Mouse (Mus musculus) heart, postnatal 10 days (tissue): Measurements from ENCODE around the gene Itprip. TPM values are rescaled to one million over a fixed set of nuclear protein-coding genes. Genes with fewer than 3 reads are reported as not detected.

ENCODE experiments used
- DNase-seq, 2 experiments: peaks; one replicate each; pipeline ENCODE4 v3.0.0; 2021
- intact Hi-C: fragments of 180-260 bp; cut with DNase I; formaldehyde crosslinking; loops from one replicate; pipeline ENCODE4 v1.15.1; 2025
- total RNA-seq, 2 experiments: library from RNA; stranded (reverse); gene quantifications; 2 replicates each; pipeline ENCODE4 v1.2.3; 2021

Itprip gene
- total RNA-seq, 2 experiments from 2014 or later, result 11.1 to 13.3 TPM

DNA sequence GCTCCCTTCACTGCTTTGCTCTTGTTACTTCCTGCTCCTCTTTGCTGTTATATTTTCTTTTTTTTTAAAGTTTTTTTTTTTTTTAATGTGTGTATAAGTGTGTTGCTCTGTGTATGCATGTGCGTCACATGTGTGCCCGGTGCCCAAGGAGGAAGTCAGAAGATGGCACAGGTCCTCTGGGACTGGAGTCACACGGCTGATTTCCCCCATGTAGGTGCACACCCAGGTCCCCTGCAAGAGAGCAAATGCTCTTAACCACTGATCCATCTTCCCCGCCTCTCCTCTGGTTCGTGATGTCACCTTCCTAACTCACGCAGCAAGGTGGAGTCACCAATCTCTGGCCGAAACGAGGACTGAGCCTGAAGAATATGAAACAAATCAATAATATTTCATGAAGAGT lies 31.1 kb downstream of the Itprip start:
- DNase-seq, result no peak

DNA sequence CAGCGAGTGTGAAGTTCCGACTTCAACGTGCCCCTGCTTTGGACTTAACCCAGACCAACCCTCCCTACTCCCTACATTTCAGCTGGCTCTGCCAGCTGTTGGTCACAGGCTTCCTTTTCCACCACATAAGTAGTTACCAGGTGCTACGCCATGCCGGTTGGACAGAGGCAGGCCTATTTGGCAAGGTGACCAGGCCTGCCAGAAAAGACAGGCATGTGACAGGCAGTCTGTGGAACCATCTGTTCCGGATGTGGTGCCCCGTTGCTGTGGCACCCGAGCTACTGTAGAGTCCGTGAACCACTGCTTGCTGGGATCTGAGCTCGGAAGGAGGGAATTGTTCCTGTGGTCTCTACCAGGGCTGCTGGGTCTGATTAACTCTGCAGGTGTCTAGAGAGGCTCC lies 31.7 kb downstream of the Itprip start:
- intact Hi-C loops, result loop anchor here (2.0 kb wide), 1 partner anchor 31 kb away; the partner anchor contains the start of genes Cfap43 and Itprip
- DNase-seq, result peak; percentile 48 to 62

More for the DNA sequence above, 31.1 kb downstream of the Itprip start:
- intact Hi-C loops, result no loop called here

DNA sequence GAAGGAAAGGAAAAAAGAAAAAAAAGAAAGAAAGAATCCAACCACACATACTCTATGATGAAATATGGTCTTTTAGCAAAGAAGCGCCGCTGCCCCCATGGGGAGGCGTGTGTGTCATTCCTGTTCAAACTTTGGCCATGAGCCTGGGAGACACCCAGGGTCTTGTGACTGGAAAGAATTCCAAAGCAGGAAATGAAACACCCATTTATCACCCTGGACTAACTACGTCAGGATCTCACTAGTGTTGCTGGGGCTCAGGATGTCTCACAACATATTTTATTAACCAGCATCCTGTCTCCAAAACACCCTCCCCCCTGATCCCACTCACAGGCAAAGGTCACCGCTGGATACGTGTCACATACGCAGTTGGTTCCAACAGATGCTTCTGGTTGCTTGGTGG lies 32.5 kb downstream of the Itprip start:
- peak; percentile 67 to 68 for DNase-seq
- intact Hi-C loops, result loop anchor here (2.0 kb wide), 1 partner anchor 32 kb away; the partner anchor contains the start of genes Cfap43 and Itprip

GRCm38 (mm10) chr19:47885886-47886285 lies 33.2 kb downstream of the Itprip start:
- intact Hi-C loops, result loop anchor here (2.0 kb wide), 1 partner anchor 33 kb away; the partner anchor contains the start of genes Cfap43 and Itprip
- DNase-seq, result no peak

DNA sequence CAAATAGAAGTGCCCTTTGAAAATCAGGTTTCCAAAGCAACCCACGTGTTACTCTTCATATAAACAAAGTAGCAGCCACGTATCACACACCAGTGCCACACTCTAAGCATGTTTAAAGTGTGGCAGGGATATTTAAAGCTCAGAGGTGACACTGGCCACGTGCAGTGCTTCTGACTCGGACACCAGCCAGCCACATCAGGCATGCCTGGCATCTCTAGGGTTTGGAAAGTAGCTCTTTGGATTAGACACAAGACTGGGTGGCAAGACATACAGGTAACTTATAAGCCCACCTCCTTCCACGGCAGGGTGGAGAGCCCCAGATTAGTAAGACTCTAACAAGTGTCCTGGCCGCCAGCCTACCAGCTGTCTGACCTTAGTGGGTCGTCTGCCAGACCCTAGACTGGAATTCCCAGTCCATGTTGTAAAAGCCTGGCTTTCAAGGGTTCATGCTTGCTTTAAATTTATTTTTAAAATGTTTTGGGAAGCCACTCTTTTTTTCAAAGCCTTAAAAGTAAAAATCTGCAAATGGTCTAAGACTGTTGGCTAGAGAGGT lies 33.8 kb downstream of the Itprip start:
- DNase-seq, result peak; percentile 79
- intact Hi-C loops, result no loop called here

GRCm38 (mm10) chr19:47884296-47885085 lies 34.6 kb downstream of the Itprip start:
- intact Hi-C loops, result no loop called here
- no peak for DNase-seq

GRCm38 (mm10) chr19:47882882-47883254 lies 36.2 kb downstream of the Itprip start:
- intact Hi-C loops, result loop anchor here (1.0 kb wide), 1 partner anchor 49 kb away; no protein-coding TSS in a partner anchor
- no peak for DNase-seq

DNA sequence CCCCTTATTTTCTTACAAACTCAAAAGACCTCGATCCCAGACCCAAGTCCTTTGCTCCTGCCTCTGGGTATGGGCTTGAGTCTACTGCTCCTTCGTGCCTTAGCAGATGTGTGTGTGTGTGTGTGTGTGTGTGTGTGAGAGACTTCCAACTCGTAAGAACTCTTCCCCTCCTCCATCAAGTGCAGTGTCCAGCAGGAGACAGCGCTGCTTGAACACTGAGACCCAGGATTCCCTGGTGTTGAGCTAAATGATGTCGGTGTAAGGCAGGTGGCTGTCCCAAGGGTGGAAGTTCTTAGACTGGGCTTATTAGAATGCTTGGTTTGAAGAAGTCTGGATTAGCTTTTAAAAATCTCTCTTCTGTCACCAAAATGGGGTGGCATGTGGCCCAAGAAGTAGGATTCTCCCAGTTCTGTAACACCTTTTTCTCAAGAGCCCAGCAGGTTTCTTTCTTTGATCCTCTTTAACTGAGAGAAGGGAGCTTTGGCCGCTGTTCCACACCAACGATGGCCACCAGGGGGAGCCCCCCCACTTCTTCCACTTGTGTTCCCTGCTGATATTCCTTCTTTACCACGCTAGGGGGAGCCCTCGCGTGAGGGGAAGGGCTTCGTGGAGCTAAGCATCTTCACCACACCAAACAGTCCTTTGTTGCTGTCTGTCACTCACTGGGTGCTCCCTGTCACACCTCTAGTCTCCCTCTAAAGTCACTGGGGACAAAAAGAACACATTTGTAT lies 36.8 kb downstream of the Itprip start:
- intact Hi-C loops, result loop anchor here (1.0 kb wide), 1 partner anchor 50 kb away; no protein-coding TSS in a partner anchor
- DNase-seq, result peak; percentile 80 to 91

- intact Hi-C loops, result no loop called here
Measured at GRCm38 (mm10) chr19:47881538-47881937, 37.6 kb downstream of the Itprip start.

DNA sequence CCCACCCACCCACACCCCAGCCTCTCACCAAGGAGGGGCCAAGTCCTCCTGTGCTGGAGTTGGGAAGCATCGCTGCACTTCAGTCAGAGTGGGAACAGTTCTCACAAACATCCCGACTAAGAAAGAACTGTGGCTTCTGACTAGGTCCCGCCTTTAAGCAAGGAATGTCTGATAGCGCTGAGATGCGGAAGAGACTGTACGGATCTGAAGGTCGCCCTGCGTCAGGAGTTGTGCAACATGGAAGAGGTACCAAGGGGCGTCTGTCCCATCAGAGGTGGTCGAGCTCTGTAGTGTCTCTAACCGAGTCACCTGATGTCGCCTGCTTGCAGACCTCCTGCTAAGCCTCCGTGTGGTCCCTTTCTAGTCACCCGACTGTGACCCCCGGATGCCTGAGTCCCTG lies 42.8 kb downstream of the Itprip start:
- DNase-seq, result no peak
- intact Hi-C loops, result no loop called here

More at GRCm38 (mm10) chr19:47881538-47881937, 37.6 kb downstream of the Itprip start:
- DNase-seq, result no peak

GRCm38 (mm10) chr19:47871515-47871914 lies 47.6 kb downstream of the Itprip start:
- no peak for DNase-seq
- intact Hi-C loops, result no loop called here

DNA sequence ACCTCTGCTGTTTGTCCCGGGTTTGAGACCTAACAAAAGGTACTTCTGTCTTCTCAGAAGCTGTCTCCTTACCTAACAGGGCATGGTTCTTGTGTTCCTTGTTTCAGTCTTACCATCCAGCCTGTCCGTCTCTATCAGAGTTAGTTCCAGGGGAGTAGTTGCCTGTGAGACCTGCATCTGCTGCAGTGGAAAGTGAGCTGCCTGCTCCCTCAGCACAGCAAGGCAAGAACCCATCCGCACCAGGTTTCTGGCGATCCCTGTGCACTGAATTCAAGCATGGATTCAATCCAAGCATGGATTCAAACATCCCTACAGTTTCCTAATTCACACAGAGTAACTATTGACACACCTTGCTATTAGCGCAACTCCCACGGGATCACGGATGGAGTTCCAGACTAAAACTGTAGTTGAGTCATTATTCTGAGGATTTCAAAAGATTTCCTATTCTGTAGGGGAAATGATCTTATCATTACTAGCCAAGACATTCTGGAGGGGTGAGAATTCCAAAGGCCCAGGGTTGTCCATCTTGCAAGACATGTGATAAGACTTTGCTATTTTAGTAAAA lies 48.9 kb downstream of the Itprip start:
- no peak for DNase-seq
- intact Hi-C loops, result no loop called here

DNA sequence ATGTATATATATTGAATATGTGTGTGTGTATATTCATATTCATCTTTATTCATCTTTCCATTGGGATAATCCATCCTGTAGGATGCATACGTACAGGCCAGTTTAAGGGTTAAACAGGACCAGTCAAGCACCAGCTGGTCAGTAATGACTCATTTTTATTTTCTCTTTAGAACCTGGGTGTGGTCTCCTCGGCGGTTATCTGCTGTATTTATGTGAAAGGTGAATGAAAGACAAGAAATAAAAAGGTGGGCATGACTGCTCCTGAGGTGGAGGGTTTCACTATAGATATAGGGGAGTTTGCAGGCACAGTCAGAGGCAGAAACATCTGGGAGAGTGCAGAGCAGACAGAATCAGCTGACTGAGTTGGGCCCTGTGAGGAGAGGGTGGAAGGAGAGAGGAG lies 49.6 kb downstream of the Itprip start:
- DNase-seq, result no peak
- intact Hi-C loops, result no loop called here

DNA sequence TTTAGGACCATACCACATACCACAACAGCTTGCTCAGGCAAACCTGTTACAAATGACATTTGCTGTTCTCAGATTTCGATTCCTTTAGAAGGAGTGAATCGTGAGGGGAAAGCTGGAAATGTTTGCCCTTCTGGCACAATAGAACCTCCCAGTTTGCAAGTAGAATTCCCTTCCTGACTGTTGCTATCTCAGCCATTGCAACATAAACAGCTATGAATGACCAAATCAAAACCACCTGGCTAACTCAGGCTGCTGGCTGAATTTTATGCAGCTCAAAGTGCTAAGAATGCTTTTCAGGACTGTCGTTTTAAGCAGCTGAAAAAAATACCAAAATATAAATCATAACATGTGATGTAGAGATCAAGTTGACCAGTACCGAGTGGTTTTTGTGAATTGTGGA lies 50.1 kb downstream of the Itprip start:
- DNase-seq, result no peak
- intact Hi-C loops, result no loop called here

DNA sequence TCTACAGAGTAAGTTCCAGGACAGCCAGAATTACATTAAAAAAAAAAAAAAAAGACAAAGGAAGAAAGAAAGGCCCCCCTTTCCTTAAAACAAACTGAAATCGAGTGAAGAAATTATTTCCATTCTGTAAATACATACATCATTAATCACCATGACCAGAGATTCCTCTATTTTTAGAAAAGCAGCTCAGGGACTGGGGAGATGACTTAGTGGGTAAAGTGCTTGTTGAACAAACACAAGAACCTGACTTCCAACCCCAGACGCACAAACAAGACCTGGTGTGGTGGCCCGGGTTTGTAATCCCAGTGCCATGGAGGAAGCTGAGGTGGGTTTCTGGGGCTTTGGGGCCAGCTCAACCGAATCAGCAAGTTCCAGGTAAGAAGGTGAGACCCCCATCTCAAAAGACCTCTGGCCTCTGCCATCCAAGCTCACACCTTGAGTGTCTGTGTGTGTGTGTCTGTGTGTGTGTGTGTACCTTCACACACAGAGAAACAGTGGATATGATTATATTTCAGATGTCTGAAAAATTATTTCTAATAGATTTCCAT lies 51.4 kb downstream of the Itprip start:
- no peak for DNase-seq
- intact Hi-C loops, result no loop called here

DNA sequence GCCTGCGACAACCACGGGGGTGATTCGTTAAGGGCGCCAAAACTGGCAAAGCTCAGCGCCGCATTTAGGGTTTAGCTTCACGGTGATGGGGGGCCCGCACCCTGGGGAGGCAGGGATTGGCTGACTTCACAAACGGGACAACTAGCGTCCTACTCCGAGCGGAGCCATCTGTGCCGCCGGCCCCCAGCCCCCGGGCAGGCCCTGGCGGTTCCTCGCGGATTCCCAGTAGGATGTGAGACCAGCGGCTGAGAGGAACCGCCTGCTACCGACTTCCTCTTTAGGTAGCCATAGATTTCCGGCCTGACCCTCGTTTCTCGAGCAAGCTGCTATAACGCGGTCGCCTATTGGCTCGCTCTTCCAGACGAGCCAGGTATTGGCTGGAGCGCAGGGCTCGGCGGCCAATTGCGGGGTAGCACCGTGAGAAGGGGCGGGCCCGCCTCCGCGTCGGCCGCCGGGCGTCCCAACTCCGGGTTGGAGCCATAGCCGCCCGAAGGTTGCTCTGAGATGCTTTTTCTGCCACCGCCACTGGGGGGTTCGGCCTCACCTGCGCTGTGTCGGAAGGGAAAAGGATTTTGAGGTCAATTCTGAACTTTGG lies 53.6 kb downstream of the Itprip start, which contains the start of gene Gsto2:
Gene Gsto2 (plus strand): TSS at position 182 of the 595 bp plus-strand sequence.
- DNase-seq, result peak; percentile 94 to 96
- intact Hi-C loops, result no loop called here

GRCm38 (mm10) chr19:47864721-47865120 lies 54.4 kb downstream of the Itprip start:
- intact Hi-C loops, result no loop called here
- DNase-seq, result no peak

DNA sequence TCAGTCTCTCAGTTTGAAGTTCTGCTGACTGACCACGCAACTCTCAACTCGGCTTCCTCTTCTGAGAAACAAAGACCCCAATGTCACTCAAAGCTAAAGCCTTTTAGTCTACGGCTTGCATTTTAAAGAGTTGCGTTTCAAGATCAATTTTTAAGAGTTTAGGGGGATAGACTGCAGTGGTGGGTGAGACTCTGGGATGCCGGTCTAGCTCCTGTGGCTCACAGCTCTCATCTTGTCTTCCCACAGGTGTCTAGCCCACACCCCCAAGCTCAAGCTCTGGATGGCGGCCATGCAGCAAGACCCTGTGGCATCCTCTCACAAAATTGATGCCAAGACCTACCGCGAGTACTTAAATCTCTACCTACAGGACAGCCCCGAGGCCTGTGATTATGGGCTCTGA lies 55.0 kb downstream of the Itprip start:
- intact Hi-C loops, result no loop called here
- no peak for DNase-seq

DNA sequence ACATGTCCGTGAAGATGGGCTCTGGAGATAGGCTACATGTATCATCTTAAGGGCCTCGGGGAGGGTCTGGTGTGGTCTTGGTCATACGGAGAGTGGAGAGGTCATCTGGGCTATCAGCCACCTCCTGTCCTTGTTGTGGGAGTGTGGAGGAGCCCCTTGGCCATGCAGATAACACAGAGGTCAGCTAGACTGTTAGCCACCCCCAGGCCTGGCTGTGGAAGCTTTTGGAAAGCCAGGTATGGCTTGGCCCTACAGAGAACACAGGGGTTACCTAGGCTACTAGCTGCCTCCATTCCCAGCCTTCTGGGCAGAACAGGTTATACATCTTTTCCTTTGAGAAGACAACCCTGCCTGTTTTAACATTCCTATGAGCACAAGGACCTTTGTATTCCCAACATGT lies 56.5 kb downstream of the Itprip start:
- no peak for DNase-seq
- intact Hi-C loops, result no loop called here

DNA sequence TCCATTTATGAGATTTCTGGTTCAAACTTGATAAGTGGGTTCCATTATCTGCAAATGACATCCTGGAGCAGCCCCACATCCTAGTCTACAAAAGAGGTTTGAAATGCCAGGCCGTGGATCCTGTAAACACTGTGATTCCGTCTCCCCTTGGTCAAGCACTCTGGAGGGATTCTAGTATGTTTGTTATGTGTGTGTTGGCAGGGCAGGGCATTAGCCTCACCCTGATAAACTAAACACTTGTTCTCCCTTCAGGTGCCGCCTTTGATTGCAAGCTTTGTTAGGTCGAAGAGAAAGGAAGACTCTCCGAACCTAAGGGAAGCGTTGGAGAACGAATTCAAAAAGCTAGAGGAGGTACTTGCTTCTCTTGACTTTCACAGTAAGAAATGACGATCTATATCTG lies 59.9 kb downstream of the Itprip start:
- no peak for DNase-seq
- intact Hi-C loops, result no loop called here
